Mouse (Mus musculus) myocyte (in vitro differentiated cells): ENCODE measurements around the gene Peak1.

Experiments
- E2F4 ChIP-seq: IDR thresholded peaks from one replicate; pipeline ENCODE4 v1.6.1; 2011; ENCODE audit warnings: mild to moderate bottlenecking, control low read depth, moderate library complexity; ENCODE audit not compliant: insufficient read depth
- MAX ChIP-seq: IDR thresholded peaks from one replicate; pipeline ENCODE4 v1.6.1; 2011; ENCODE audit warnings: low read depth, mild to moderate bottlenecking, control low read depth
- MYOD1 ChIP-seq, 3 experiments: IDR thresholded peaks; one replicate each; pipeline ENCODE4 v1.6.1; 2011; ENCODE audit warnings: control low read depth in 2 of 3, low read depth in 2 of 3, mild to moderate bottlenecking in 2 of 3, moderate library complexity in 1 of 3; ENCODE audit not compliant: insufficient read length in 2 of 3, control insufficient read depth in 1 of 3
- MYOG ChIP-seq, 3 experiments: IDR thresholded peaks; one replicate each; pipeline ENCODE4 v1.6.1; 2011; ENCODE audit warnings: control low read depth in 2 of 3, low read depth in 2 of 3, mild to moderate bottlenecking in 2 of 3; ENCODE audit not compliant: insufficient read length in 2 of 3, control insufficient read depth in 1 of 3, insufficient read depth in 1 of 3
- POLR2A ChIP-seq: IDR thresholded peaks from one replicate; pipeline ENCODE4 v1.6.1; 2011; ENCODE audit warnings: low read depth, mild to moderate bottlenecking, control low read depth, moderate library complexity; ENCODE audit not compliant: insufficient read length
- POLR2AphosphoS2 ChIP-seq: IDR thresholded peaks from one replicate; pipeline ENCODE4 v1.6.1; 2011; ENCODE audit warnings: low read depth, control low read depth; ENCODE audit not compliant: insufficient read length
- SRF ChIP-seq: IDR thresholded peaks from one replicate; pipeline ENCODE4 v1.6.1; 2011; ENCODE audit warnings: low read depth; ENCODE audit not compliant: control insufficient read depth, insufficient read length
- TCF12 ChIP-seq: IDR thresholded peaks from one replicate; pipeline ENCODE4 v1.6.1; 2011; ENCODE audit warnings: mild to moderate bottlenecking, control low read depth; ENCODE audit not compliant: poor library complexity, insufficient read depth, severe bottlenecking
- USF1 ChIP-seq: IDR thresholded peaks from one replicate; pipeline ENCODE4 v1.6.1; 2011; ENCODE audit warnings: low read depth, mild to moderate bottlenecking, control low read depth, moderate library complexity

GRCm38 (mm10) chr9:56282481-56282880 is 135.4 kb downstream of the Peak1 start:
- TF ChIP-seq MYOD1 (IDR thresholded peaks at IDR 0.05; ENCODE audit: control insufficient read depth in 1 of 3, insufficient read length in 2 of 3, low read depth in 2 of 3) (no peak), POLR2AphosphoS2 (no peak), POLR2A (no peak), TCF12 (no peak), SRF (no peak), MAX (no peak), USF1 (no peak), MYOG (IDR thresholded peaks at IDR 0.05; ENCODE audit: control insufficient read depth in 1 of 3, insufficient read depth in 1 of 3, insufficient read length in 2 of 3, low read depth in 2 of 3) (no peak), E2F4 (no peak)
